Mouse (Mus musculus): ENCODE measurements around the gene Cpne1. TPM values are rescaled to one million over a fixed set of nuclear protein-coding genes. Genes with fewer than 3 reads are reported as not detected.

The Cpne1 gene
- polyA plus RNA-seq, 1 experiment from 2014 or later = 56.3 TPM

- no peaks in the 10 kb centered on the region for H3K27me3 ChIP-seq
- 86% methylated on average over 16 of the region's 16 CpGs for WGBS
- H3K27ac ChIP-seq (replicated peaks) = no peak overlapping the region
- peaks cover 58% of the 10 kb centered on the region for H3K36me3 ChIP-seq
- no peak overlapping the region for H3K9ac ChIP-seq
- no peak for ATAC-seq (ENCODE audit: insufficient number of reproducible peaks, low FRiP score, low TSS enrichment, low read depth)
- H3K4me1 ChIP-seq = no peaks in the 10 kb centered on the region
- no peaks in the 10 kb centered on the region for H3K9me3 ChIP-seq (replicated peaks)
- H3K4me2 ChIP-seq (replicated peaks) = no peak overlapping the region
- no peak overlapping the region for H3K4me3 ChIP-seq (replicated peaks)
Observed at GRCm38 (mm10) chr2:156078421-156079182, 33.2 kb downstream of the Cpne1 start.

- H3K9me3 ChIP-seq (replicated peaks) = no peaks in the 10 kb centered on the region
- H3K9ac ChIP-seq = no peak overlapping the region
Observed at GRCm38 (mm10) chr2:156077461-156077860, 34.3 kb downstream of the Cpne1 start.

GRCm38 (mm10) chr2:156073725-156074124, 38.0 kb downstream of the Cpne1 start:
- Histone ChIP-seq H3K27ac (replicated peaks) (no peak overlapping the region), H3K27me3 (no peaks in the 10 kb centered on the region), H3K4me1 (no peaks in the 10 kb centered on the region), H3K4me3 (replicated peaks) (no peak overlapping the region), H3K9me3 (replicated peaks) (no peaks in the 10 kb centered on the region), H3K9ac (no peak overlapping the region), H3K36me3 (peaks cover 95% of the 10 kb centered on the region), H3K4me2 (replicated peaks) (no peak overlapping the region)
- 91% methylated on average over 15 of the region's 15 CpGs for WGBS
- ATAC-seq (ENCODE audit: insufficient number of reproducible peaks, low FRiP score, low TSS enrichment, low read depth) = no peak

More at GRCm38 (mm10) chr2:156077461-156077860, 34.3 kb downstream of the Cpne1 start:
- ATAC-seq (ENCODE audit: insufficient number of reproducible peaks, low FRiP score, low TSS enrichment, low read depth) = no peak
- H3K4me1 ChIP-seq = no peaks in the 10 kb centered on the region
- no peak overlapping the region for H3K4me3 ChIP-seq (replicated peaks)
- WGBS = 88% methylated on average over 7 of the region's 7 CpGs
- no peak overlapping the region for H3K27ac ChIP-seq (replicated peaks)
- H3K4me2 ChIP-seq (replicated peaks) = no peak overlapping the region
- H3K27me3 ChIP-seq = no peaks in the 10 kb centered on the region
- peaks cover 70% of the 10 kb centered on the region for H3K36me3 ChIP-seq

- 93% methylated on average over 10 of the region's 10 CpGs for WGBS
- Histone ChIP-seq H3K4me2 (replicated peaks) (no peak overlapping the region), H3K36me3 (peaks cover 71% of the 10 kb centered on the region), H3K27ac (replicated peaks) (no peak overlapping the region), H3K4me3 (replicated peaks) (no peak overlapping the region), H3K4me1 (peaks cover 4% of the 10 kb centered on the region), H3K9ac (no peak overlapping the region), H3K27me3 (no peaks in the 10 kb centered on the region), H3K9me3 (replicated peaks) (no peaks in the 10 kb centered on the region)
- no peak for ATAC-seq (ENCODE audit: insufficient number of reproducible peaks, low FRiP score, low TSS enrichment, low read depth)
Observed at GRCm38 (mm10) chr2:156071236-156071635, 40.5 kb downstream of the Cpne1 start.

- no peak for ATAC-seq (ENCODE audit: insufficient number of reproducible peaks, low FRiP score, low TSS enrichment, low read depth)
- Histone ChIP-seq H3K27ac (replicated peaks) (no peak overlapping the region), H3K4me2 (replicated peaks) (no peak overlapping the region), H3K4me1 (peaks cover 11% of the 10 kb centered on the region), H3K36me3 (peaks cover 38% of the 10 kb centered on the region), H3K9ac (no peak overlapping the region), H3K4me3 (replicated peaks) (no peak overlapping the region), H3K27me3 (no peaks in the 10 kb centered on the region), H3K9me3 (replicated peaks) (no peaks in the 10 kb centered on the region)
- 90% methylated on average over 10 of the region's 10 CpGs for WGBS
Observed at GRCm38 (mm10) chr2:156067916-156068315, 43.8 kb downstream of the Cpne1 start.

GRCm38 (mm10) chr2:156066126-156066525, 45.6 kb downstream of the Cpne1 start:
- no peak overlapping the region for H3K27ac ChIP-seq (replicated peaks)
- H3K4me1 ChIP-seq = peaks cover 11% of the 10 kb centered on the region
- peak overlapping the region; percentile 79; the same call in 1 of the 2 replicates for H3K9ac ChIP-seq
- no peaks in the 10 kb centered on the region for H3K27me3 ChIP-seq
- ATAC-seq (ENCODE audit: insufficient number of reproducible peaks, low FRiP score, low TSS enrichment, low read depth) = no peak
- 22% methylated on average over 10 of the region's 10 CpGs for WGBS
- H3K4me2 ChIP-seq (replicated peaks) = peak overlapping the region; percentile 94
- no peaks in the 10 kb centered on the region for H3K9me3 ChIP-seq (replicated peaks)
- H3K36me3 ChIP-seq = peaks cover 22% of the 10 kb centered on the region
- peak overlapping the region; percentile 75 for H3K4me3 ChIP-seq (replicated peaks)

- H3K27ac ChIP-seq (replicated peaks) = peak within 1 kb of the TSS; percentile 84
- ATAC-seq (ENCODE audit: insufficient number of reproducible peaks, low FRiP score, low TSS enrichment, low read depth) = peak; percentile 74
Observed at GRCm38 (mm10) chr2:156065099-156066041, 46.4 kb downstream of the Cpne1 start, which contains the start of gene Spag4. Spag4 (plus strand) TSS chr2:156065175.

GRCm38 (mm10) chr2:156052816-156053215, 58.9 kb downstream of the Cpne1 start, which contains the start of gene Fer1l4:
Fer1l4 (minus strand) TSS chr2:156052947.
- H3K9me3 ChIP-seq (replicated peaks) = no peaks in the 10 kb centered on the region
- H3K27me3 ChIP-seq = no peaks in the 10 kb centered on the region
- no peaks in the 10 kb centered on the region for H3K36me3 ChIP-seq
- 80% methylated on average over 9 of the region's 9 CpGs for WGBS
- H3K27ac ChIP-seq (replicated peaks) = no peak within 1 kb of the TSS
- no peak within 1 kb of the TSS for H3K4me3 ChIP-seq (replicated peaks)
- no peak within 1 kb of the TSS for H3K9ac ChIP-seq
- no peaks in the 10 kb centered on the region for H3K4me1 ChIP-seq
- no peak for ATAC-seq (ENCODE audit: insufficient number of reproducible peaks, low FRiP score, low TSS enrichment, low read depth)
- H3K4me2 ChIP-seq (replicated peaks) = no peak within 1 kb of the TSS

More at GRCm38 (mm10) chr2:156065099-156066041, 46.4 kb downstream of the Cpne1 start, which contains the start of gene Spag4:
- Histone ChIP-seq H3K9me3 (replicated peaks) (no peaks in the 10 kb centered on the region), H3K9ac (peak within 1 kb of the TSS; percentile 79), H3K36me3 (peaks cover 15% of the 10 kb centered on the region), H3K4me2 (replicated peaks) (peak within 1 kb of the TSS; percentile 94), H3K4me1 (peaks cover 11% of the 10 kb centered on the region), H3K4me3 (replicated peaks) (peak within 1 kb of the TSS; percentile 75), H3K27me3 (no peaks in the 10 kb centered on the region)
- WGBS = 2% methylated on average over 80 of the region's 81 CpGs

- H3K4me2 ChIP-seq (replicated peaks) = peak overlapping the region; percentile 36
- H3K4me3 ChIP-seq (replicated peaks) = peak overlapping the region; percentile 16
- WGBS = 8% methylated on average over 19 of the region's 19 CpGs
- ATAC-seq (ENCODE audit: insufficient number of reproducible peaks, low FRiP score, low TSS enrichment, low read depth) = no peak
- no peaks in the 10 kb centered on the region for H3K36me3 ChIP-seq
- H3K4me1 ChIP-seq = no peaks in the 10 kb centered on the region
- 0 out of 2 replicates have a peak, but pooled peaks cover 4% of the 10 kb centered on the region for H3K27me3 ChIP-seq
- no peaks in the 10 kb centered on the region for H3K9me3 ChIP-seq (replicated peaks)
- no peak overlapping the region for H3K27ac ChIP-seq (replicated peaks)
- H3K9ac ChIP-seq = no peak overlapping the region
Observed at GRCm38 (mm10) chr2:156047929-156048328, 63.8 kb downstream of the Cpne1 start.

- WGBS = 78% methylated on average over 8 of the region's 8 CpGs
- H3K4me2 ChIP-seq (replicated peaks) = no peak overlapping the region
- H3K4me3 ChIP-seq (replicated peaks) = no peak overlapping the region
Observed at GRCm38 (mm10) chr2:156042903-156043302, 68.9 kb downstream of the Cpne1 start.

GRCm38 (mm10) chr2:156039390-156039789, 72.4 kb downstream of the Cpne1 start:
- Histone ChIP-seq H3K9me3 (replicated peaks) (no peaks in the 10 kb centered on the region), H3K4me2 (replicated peaks) (no peak overlapping the region), H3K27ac (replicated peaks) (no peak overlapping the region), H3K9ac (no peak overlapping the region), H3K36me3 (no peaks in the 10 kb centered on the region), H3K27me3 (no peaks in the 10 kb centered on the region), H3K4me1 (no peaks in the 10 kb centered on the region), H3K4me3 (replicated peaks) (no peak overlapping the region)
- no peak for ATAC-seq (ENCODE audit: insufficient number of reproducible peaks, low FRiP score, low TSS enrichment, low read depth)
- 79% methylated on average over 3 of the region's 3 CpGs for WGBS

More at GRCm38 (mm10) chr2:156042903-156043302, 68.9 kb downstream of the Cpne1 start:
- no peak overlapping the region for H3K9ac ChIP-seq
- ATAC-seq (ENCODE audit: insufficient number of reproducible peaks, low FRiP score, low TSS enrichment, low read depth) = no peak
- no peaks in the 10 kb centered on the region for H3K9me3 ChIP-seq (replicated peaks)
- no peak overlapping the region for H3K27ac ChIP-seq (replicated peaks)
- no peaks in the 10 kb centered on the region for H3K36me3 ChIP-seq
- H3K27me3 ChIP-seq = 0 out of 2 replicates have a peak, but pooled peaks cover 4% of the 10 kb centered on the region
- no peaks in the 10 kb centered on the region for H3K4me1 ChIP-seq
